Mouse (Mus musculus) limb, embryonic 14.5 days (tissue): ENCODE data around the gene Ly6g6e. TPM values are rescaled to one million over a fixed set of nuclear protein-coding genes. Genes with fewer than 3 reads are reported as not detected.

Source experiments
- ATAC-seq: fragments of 200-750 bp; cut with Nextera tagmentation; 2 replicates; pipeline ENCODE4 v1.8.0; 2017; ENCODE audit warnings: low read depth, moderate number of reproducible peaks, moderate TSS enrichment; ENCODE audit not compliant: low FRiP score
- DNase-seq: peaks from one replicate; pipeline ENCODE4 v3.0.0-alpha.2; 2015; ENCODE audit warnings: low spot score
- H3K27ac ChIP-seq: fragments of 300-500 bp; sonication (generic); replicated peaks from 2 replicates; pipeline ENCODE4 v1.5.1; 2014; ENCODE audit warnings: low read depth, mild to moderate bottlenecking, low read length, moderate library complexity, mixed read lengths
- H3K27me3 ChIP-seq: fragments of 300-500 bp; sonication (generic); 2 replicates; pipeline ENCODE4 v1.6.1; 2014; ENCODE audit warnings: low read length, mixed read lengths; ENCODE audit not compliant: control insufficient read depth, insufficient read depth
- H3K36me3 ChIP-seq: fragments of 300-500 bp; sonication (generic); 2 replicates; pipeline ENCODE4 v1.6.1; 2014; ENCODE audit warnings: mild to moderate bottlenecking, low read length, moderate library complexity, mixed read lengths; ENCODE audit not compliant: control insufficient read depth, insufficient read depth
- H3K4me1 ChIP-seq: fragments of 300-500 bp; sonication (generic); 2 replicates; pipeline ENCODE4 v1.6.1; 2014; ENCODE audit warnings: antibody characterized with exemption, low read length, mixed read lengths; ENCODE audit not compliant: control insufficient read depth, insufficient read depth
- H3K4me2 ChIP-seq: fragments of 300-500 bp; sonication (generic); replicated peaks from 2 replicates; pipeline ENCODE4 v1.6.1; 2014; ENCODE audit warnings: low read depth, mild to moderate bottlenecking, low read length, moderate library complexity; ENCODE audit not compliant: severe bottlenecking
- H3K4me3 ChIP-seq: fragments of 300-500 bp; sonication (generic); replicated peaks from 2 replicates; pipeline ENCODE4 v1.5.1; 2014; ENCODE audit warnings: low read length
- H3K9ac ChIP-seq: fragments of 300-500 bp; sonication (generic); 2 replicates; pipeline ENCODE4 v1.6.1; 2014; ENCODE audit warnings: mild to moderate bottlenecking, low read depth, low read length, moderate library complexity; ENCODE audit not compliant: severe bottlenecking
- H3K9me3 ChIP-seq: fragments of 300-500 bp; sonication (generic); 2 replicates; pipeline ENCODE4 v1.6.1; 2016; ENCODE audit warnings: low read length; ENCODE audit not compliant: control insufficient read depth
- POLR2A ChIP-seq: fragments of 200-500 bp; IDR thresholded peaks from 2 replicates; pipeline ENCODE4 v1.8.0; 2012; ENCODE audit warnings: inconsistent platforms, mild to moderate bottlenecking, moderate library complexity, borderline replicate concordance; ENCODE audit not compliant: insufficient read depth, insufficient read length; ENCODE audit errors: extremely low read depth
- WGBS: fragments of 180-500 bp; shearing (Covaris S2); extraction: QIAGEN DNeasy Blood & Tissue Kit; methylation state at CpG from one replicate; pipeline ENCODE4 v1.1.7; 2014; 5-methylcytosine and 5-hydroxymethylcytosine counted together
- polyA plus RNA-seq, 2 experiments: library from polyadenylated mRNA; depleted of rRNA in 1 of 2; stranded (reverse) in 1 of 2; unstranded in 1 of 2; fragments of >200 nt; fragmentation: Nextera tagmentation in 1 of 2; extraction: Ambion mirVana in 1 of 2; gene quantifications; 2 replicates each; pipeline versions ENCODE4 v1.2.1 to v1.2.3; 2012 to 2014

Ly6g6e gene
- polyA plus RNA-seq, 2 experiments, result 14.8 to 28.4 TPM

GRCm38 (mm10) chr17:35050126-35050750 is 26.5 kb upstream of the Ly6g6e start:
- DNase-seq (peak; percentile 67), ATAC-seq (0 out of 2 replicates have a peak, but pooled peaks have one; percentile 3)
- TF ChIP-seq POLR2A, result no peak
- H3K4me2 ChIP-seq, result peak overlapping the region; percentile 91
- peaks cover 41% of the 10 kb centered on the region for H3K4me1 ChIP-seq
- H3K9ac ChIP-seq, result peak overlapping the region; percentile 79
- no peaks in the 10 kb centered on the region for H3K27me3 ChIP-seq
- peaks cover 32% of the 10 kb centered on the region for H3K36me3 ChIP-seq
- WGBS, result 3% methylated on average over 22 of the region's 27 CpGs
- no peaks in the 10 kb centered on the region for H3K9me3 ChIP-seq
- H3K4me3 ChIP-seq, result peak overlapping the region; percentile 63
- peak overlapping the region; percentile 97 for H3K27ac ChIP-seq

- peak overlapping the region; percentile 63 for H3K4me3 ChIP-seq
- peaks cover 36% of the 10 kb centered on the region for H3K4me1 ChIP-seq
- peak overlapping the region; percentile 89 for H3K27ac ChIP-seq
- WGBS, result 2% methylated on average over 20 of the region's 21 CpGs
- peak overlapping the region; percentile 91 for H3K4me2 ChIP-seq
- peak overlapping the region; percentile 79 for H3K9ac ChIP-seq
- DNase-seq (peak; percentile 86), ATAC-seq (peak; percentile 34)
- TF ChIP-seq POLR2A, result no peak
- peaks cover 44% of the 10 kb centered on the region for H3K36me3 ChIP-seq
- H3K27me3 ChIP-seq, result no peaks in the 10 kb centered on the region
- no peaks in the 10 kb centered on the region for H3K9me3 ChIP-seq
Observed at GRCm38 (mm10) chr17:35051156-35052086, 25.3 kb upstream of the Ly6g6e start.

GRCm38 (mm10) chr17:35052271-35052798 is 24.4 kb upstream of the Ly6g6e start:
- peak overlapping the region; percentile 79 for H3K9ac ChIP-seq
- no peaks in the 10 kb centered on the region for H3K27me3 ChIP-seq
- peak overlapping the region; percentile 63 for H3K4me3 ChIP-seq
- DNase-seq (no peak), ATAC-seq (no peak)
- peak overlapping the region; percentile 91 for H3K4me2 ChIP-seq
- H3K9me3 ChIP-seq, result no peaks in the 10 kb centered on the region
- H3K27ac ChIP-seq, result peak overlapping the region; percentile 89; the same call in 1 of the 2 replicates
- peaks cover 32% of the 10 kb centered on the region for H3K4me1 ChIP-seq
- 86% methylated on average over 12 of the region's 12 CpGs for WGBS
- peaks cover 50% of the 10 kb centered on the region for H3K36me3 ChIP-seq
- TF ChIP-seq POLR2A, result no peak

GRCm38 (mm10) chr17:35055691-35056495 is 20.8 kb upstream of the Ly6g6e start:
- peaks cover 19% of the 10 kb centered on the region for H3K4me1 ChIP-seq
- no peak for TF ChIP-seq POLR2A
- H3K27me3 ChIP-seq, result no peaks in the 10 kb centered on the region

GRCm38 (mm10) chr17:35057090-35057489 is 19.6 kb upstream of the Ly6g6e start:
- WGBS, result 77% methylated on average over 3 of the region's 3 CpGs
- Histone ChIP-seq H3K4me3 (no peak overlapping the region), H3K27ac (no peak overlapping the region), H3K4me2 (no peak overlapping the region), H3K9ac (no peak overlapping the region), H3K27me3 (no peaks in the 10 kb centered on the region), H3K4me1 (peaks cover 17% of the 10 kb centered on the region), H3K36me3 (peaks cover 77% of the 10 kb centered on the region), H3K9me3 (no peaks in the 10 kb centered on the region)
- ATAC-seq (no peak), DNase-seq (no peak)
- no peak for TF ChIP-seq POLR2A

More at GRCm38 (mm10) chr17:35055691-35056495, 20.8 kb upstream of the Ly6g6e start:
- H3K4me3 ChIP-seq, result no peak overlapping the region
- ATAC-seq (no peak), DNase-seq (no peak)
- H3K36me3 ChIP-seq, result peaks cover 67% of the 10 kb centered on the region
- 92% methylated on average over 7 of the region's 7 CpGs for WGBS
- no peak overlapping the region for H3K4me2 ChIP-seq
- no peak overlapping the region for H3K9ac ChIP-seq
- H3K9me3 ChIP-seq, result no peaks in the 10 kb centered on the region
- no peak overlapping the region for H3K27ac ChIP-seq
